Mouse (Mus musculus) midbrain, embryonic 15.5 days (tissue): ENCODE measurements at regions not wholly inside any gene's neighbourhood (a gene's known extent, or its start where the extent isn't known, plus 50 kb on each side); places are given as distances from the start of the nearest gene placed in this dataset.
A peak's percentile ranks its signal among the peaks of the same experiment; 100 is the strongest.

ENCODE experiments used
- ATAC-seq: fragments of 200-750 bp; cut with Nextera tagmentation; replicated peaks from 2 replicates; pipeline ENCODE4 v1.8.0; 2017; ENCODE audit warnings: moderate TSS enrichment
- H3K27ac ChIP-seq: fragments of 300-500 bp; sonication (generic); 2 replicates; pipeline ENCODE4 v1.5.1; 2015; ENCODE audit warnings: mild to moderate bottlenecking, inconsistent platforms
- H3K27me3 ChIP-seq: fragments of 300-500 bp; sonication (generic); replicated peaks from 2 replicates; pipeline ENCODE4 v1.6.1; 2015; ENCODE audit warnings: inconsistent platforms
- H3K36me3 ChIP-seq: fragments of 300-500 bp; sonication (generic); replicated peaks from 2 replicates; pipeline ENCODE4 v1.6.1; 2015; ENCODE audit warnings: inconsistent platforms
- H3K4me1 ChIP-seq: fragments of 300-500 bp; sonication (generic); 2 replicates; pipeline ENCODE4 v1.6.1; 2015; ENCODE audit warnings: inconsistent platforms
- H3K4me2 ChIP-seq: fragments of 300-500 bp; sonication (generic); 2 replicates; pipeline ENCODE4 v1.6.1; 2015; ENCODE audit warnings: inconsistent platforms, mild to moderate bottlenecking, moderate library complexity
- H3K4me3 ChIP-seq: fragments of 300-500 bp; sonication (generic); 2 replicates; pipeline ENCODE4 v1.5.1; 2015; ENCODE audit warnings: mild to moderate bottlenecking, inconsistent platforms
- H3K9ac ChIP-seq: fragments of 300-500 bp; sonication (generic); 2 replicates; pipeline ENCODE4 v1.6.1; 2015; ENCODE audit warnings: mild to moderate bottlenecking, inconsistent platforms
- H3K9me3 ChIP-seq: fragments of 300-500 bp; sonication (generic); 2 replicates; pipeline ENCODE4 v1.6.1; 2016; ENCODE audit warnings: inconsistent platforms
- WGBS: fragments of 180-500 bp; shearing (Covaris S2); methylation state at CpG from one replicate; pipeline ENCODE4 v1.1.7; 2015; ENCODE audit warnings: mixed read lengths; 5-methylcytosine and 5-hydroxymethylcytosine counted together

DNA sequence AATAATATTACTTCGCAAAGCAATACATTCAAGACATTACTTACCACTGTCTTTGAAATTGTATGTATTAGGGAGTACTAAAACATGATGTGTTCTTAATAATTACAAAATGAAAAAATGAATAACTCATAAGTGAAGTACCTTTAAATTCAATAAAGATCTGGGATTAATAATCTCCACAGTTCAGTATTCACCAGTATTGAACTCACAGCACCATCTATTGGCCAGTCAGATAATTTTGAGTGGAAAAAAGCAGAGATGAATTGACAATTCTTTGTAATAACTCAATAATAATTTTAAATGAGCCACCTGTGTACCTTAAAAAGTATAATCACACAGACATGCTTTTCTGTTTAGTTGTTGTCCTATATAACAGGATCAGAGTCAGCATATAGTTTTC, 180.7 kb downstream of the Nsun3 start:
- 0 out of 2 replicates have a peak, but pooled peaks have one; percentile 33 for ATAC-seq
- 98% methylated on average over 1 of the region's 1 CpGs for WGBS
- Histone ChIP-seq H3K4me1 (no peaks in the 10 kb centered on the region), H3K27me3 (no peaks in the 10 kb centered on the region), H3K27ac (no peak overlapping the region), H3K36me3 (no peaks in the 10 kb centered on the region), H3K9me3 (no peaks in the 10 kb centered on the region), H3K4me3 (no peak overlapping the region), H3K4me2 (no peak overlapping the region), H3K9ac (no peak overlapping the region)

DNA sequence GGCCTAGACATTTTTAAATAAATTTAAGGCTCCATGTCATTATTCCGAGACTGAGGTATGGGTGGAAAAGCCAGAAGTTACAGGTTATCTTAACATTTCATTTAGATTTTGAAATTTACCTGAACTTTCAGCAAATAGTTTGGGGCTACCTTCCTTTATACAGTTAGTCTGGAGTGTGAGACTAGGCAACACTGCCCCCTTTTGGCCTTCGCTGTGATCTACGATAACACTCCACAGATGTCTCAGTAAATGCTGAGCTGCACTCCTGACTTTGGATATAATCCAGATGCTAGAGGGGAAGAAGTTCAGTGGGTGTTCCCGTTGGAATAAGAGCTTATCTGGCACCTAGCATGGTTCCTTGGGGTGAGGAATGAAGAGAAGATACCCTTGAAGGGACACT, 224.6 kb downstream of the Nsun3 start:
- Histone ChIP-seq H3K9ac (no peak overlapping the region), H3K36me3 (no peaks in the 10 kb centered on the region), H3K9me3 (no peaks in the 10 kb centered on the region), H3K4me2 (no peak overlapping the region), H3K4me1 (no peaks in the 10 kb centered on the region), H3K27me3 (no peaks in the 10 kb centered on the region), H3K27ac (no peak overlapping the region), H3K4me3 (no peak overlapping the region)
- 45% methylated on average over 4 of the region's 4 CpGs for WGBS
- 0 out of 2 replicates have a peak, but pooled peaks have one; percentile 58 for ATAC-seq

DNA sequence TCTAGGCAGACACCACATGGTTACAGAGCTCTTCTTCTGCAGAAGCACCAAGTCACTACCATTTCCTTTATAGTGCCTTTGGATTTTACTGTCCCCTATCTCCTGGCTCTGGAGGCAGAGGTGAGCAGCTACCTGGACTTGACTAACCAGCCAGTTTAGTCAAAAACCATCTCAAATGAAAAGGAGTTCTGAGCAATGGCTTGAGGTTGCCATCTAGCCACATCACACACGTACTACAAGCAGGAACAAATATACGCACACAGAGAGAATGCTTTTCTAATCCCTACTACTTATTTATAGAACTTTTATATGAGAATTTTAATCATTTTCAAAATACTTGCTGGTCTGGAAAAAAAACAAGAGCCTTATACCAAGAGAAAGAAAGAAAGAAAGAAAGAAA, 243.5 kb downstream of the Nsun3 start:
- Histone ChIP-seq H3K27me3 (no peaks in the 10 kb centered on the region), H3K9me3 (no peaks in the 10 kb centered on the region), H3K4me3 (no peak overlapping the region), H3K36me3 (no peaks in the 10 kb centered on the region), H3K4me2 (no peak overlapping the region), H3K4me1 (0 out of 2 replicates have a peak, but pooled peaks cover 3% of the 10 kb centered on the region), H3K27ac (no peak overlapping the region), H3K9ac (no peak overlapping the region)
- no peak for ATAC-seq
- 89% methylated on average over 2 of the region's 2 CpGs for WGBS

DNA sequence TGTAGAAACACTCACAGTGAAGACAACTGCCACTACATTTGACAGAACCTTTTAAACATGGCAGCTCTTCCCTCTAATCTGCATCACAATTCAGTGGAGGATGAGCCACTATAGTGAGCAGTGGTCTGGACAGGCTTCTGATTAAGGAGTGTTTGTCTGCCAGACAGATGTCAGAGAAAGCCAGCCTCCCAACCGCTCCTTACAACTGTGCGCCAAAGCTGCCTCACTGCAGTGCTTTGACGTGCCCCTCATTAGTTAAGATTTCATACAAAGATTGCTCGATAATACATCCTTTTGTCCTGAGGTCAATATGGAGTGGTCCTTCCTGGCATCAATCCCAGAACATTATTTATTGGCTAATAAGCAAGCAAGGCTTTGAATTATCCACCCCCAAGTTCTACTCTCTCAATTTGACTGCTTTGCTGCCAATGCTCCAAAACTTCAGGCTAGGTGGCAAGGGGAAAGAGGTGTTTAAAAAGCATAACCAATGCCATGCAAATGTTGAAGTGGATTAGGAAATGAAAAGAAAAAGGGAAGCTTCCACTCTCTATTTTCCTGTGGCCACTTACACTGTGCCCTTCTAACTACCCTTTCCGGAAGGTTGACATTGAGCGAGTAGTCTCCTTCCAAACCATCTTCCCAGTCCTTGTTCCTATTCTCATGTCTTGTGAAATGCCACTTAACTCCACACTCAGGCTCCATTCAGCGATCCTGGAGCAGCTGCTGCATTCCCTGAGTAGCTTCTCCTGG, 248.7 kb downstream of the Nsun3 start:
- H3K9ac ChIP-seq = no peak overlapping the region
- H3K27ac ChIP-seq = peak overlapping the region; percentile 22; the same call in 1 of the 2 replicates
- 44% methylated on average over 7 of the region's 7 CpGs for WGBS
- H3K27me3 ChIP-seq = no peaks in the 10 kb centered on the region
- ATAC-seq = peak; percentile 98
- no peaks in the 10 kb centered on the region for H3K9me3 ChIP-seq
- H3K36me3 ChIP-seq = no peaks in the 10 kb centered on the region
- H3K4me1 ChIP-seq = peaks cover 10% of the 10 kb centered on the region; the same call in 1 of the 2 replicates
- no peak overlapping the region for H3K4me3 ChIP-seq
- H3K4me2 ChIP-seq = no peak overlapping the region

DNA sequence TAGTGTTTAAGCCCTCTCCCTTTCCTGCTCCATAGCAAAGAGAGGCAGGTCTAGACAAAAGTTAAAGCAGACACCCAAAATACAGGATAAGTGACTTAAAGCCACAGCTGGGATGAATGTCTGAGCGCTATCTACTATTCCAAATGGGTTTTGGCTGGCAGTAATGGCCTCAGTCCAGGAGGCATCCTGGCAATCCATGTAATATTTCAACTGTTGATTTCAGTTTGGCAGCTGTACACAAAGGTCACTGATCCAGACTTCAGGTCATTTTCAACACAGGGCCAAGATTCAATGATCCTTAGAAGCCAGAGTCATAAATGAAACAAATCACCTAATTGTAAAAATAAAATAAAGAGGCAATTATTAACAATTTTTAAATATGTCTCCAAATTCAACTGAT, 277.3 kb downstream of the Nsun3 start:
- no peak overlapping the region for H3K4me2 ChIP-seq
- 91% methylated on average over 1 of the region's 1 CpGs for WGBS
- ATAC-seq = no peak

DNA sequence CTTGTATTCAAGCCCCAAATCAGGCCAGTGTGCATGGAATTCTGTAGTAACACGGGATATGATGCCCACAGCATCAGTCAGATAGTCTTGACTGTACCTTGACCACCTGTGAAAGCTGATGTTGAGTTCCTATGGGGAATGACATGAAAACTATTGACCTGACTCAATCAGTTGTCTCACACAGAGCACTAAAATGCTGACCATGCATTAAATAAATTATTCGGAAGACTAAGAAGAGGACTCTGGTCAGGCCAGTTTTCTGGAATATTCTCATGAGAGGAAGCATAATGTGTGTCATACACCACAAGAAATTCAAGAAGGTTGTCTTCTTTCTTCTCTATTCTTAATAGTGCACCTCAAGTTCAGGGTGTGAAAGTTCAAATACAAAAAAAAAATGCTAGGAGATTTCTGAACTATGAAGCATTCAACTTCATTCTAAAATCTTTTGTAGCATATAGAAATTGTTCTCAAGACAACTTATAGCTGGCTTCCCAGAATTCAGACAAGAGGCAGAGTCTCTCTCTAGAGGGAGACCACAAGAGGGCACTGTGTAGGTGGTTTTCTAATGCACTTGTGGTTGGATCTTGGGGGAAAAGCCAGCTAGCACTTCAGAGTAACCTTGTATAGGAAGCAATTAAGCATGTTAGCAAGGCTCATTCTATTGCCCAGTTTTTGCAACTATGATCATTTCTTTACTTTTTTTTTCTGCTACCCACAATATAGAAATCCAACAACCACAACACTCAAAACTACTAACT, 279.7 kb downstream of the Nsun3 start:
- 57% methylated on average over 2 of the region's 2 CpGs for WGBS
- H3K4me1 ChIP-seq = no peaks in the 10 kb centered on the region
- H3K36me3 ChIP-seq = no peaks in the 10 kb centered on the region
- no peak overlapping the region for H3K4me3 ChIP-seq
- H3K27ac ChIP-seq = no peak overlapping the region
- no peak overlapping the region for H3K4me2 ChIP-seq
- H3K9me3 ChIP-seq = no peaks in the 10 kb centered on the region
- H3K27me3 ChIP-seq = no peaks in the 10 kb centered on the region
- no peak overlapping the region for H3K9ac ChIP-seq
- no peak for ATAC-seq

More for the DNA sequence above, 277.3 kb downstream of the Nsun3 start:
- Histone ChIP-seq H3K9me3 (no peaks in the 10 kb centered on the region), H3K27me3 (no peaks in the 10 kb centered on the region), H3K4me3 (no peak overlapping the region), H3K4me1 (no peaks in the 10 kb centered on the region), H3K36me3 (no peaks in the 10 kb centered on the region), H3K27ac (no peak overlapping the region), H3K9ac (no peak overlapping the region)

DNA sequence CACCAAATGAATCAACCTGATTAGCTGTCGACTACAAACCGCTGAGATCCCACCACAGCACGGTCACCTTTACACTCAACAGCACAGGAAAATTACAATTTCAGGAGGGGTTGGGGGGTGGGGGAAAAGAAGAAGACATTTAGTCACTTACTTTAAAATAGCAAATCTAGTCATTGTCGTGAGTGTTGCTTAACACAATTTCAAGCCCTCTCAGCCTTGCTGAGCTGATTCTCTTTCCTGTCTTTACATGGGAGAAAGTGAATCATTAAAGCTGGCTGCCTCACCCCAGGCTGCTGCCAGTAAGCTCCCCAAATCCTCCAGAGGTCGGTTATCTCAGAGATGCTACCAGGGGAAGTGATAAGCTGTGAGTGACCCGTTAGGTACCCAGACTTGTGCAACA, 285.7 kb downstream of the Nsun3 start:
- Histone ChIP-seq H3K36me3 (no peaks in the 10 kb centered on the region), H3K27ac (no peak overlapping the region), H3K4me2 (no peak overlapping the region), H3K4me1 (no peaks in the 10 kb centered on the region), H3K4me3 (no peak overlapping the region), H3K27me3 (no peaks in the 10 kb centered on the region), H3K9ac (no peak overlapping the region), H3K9me3 (no peaks in the 10 kb centered on the region)
- WGBS = 78% methylated on average over 6 of the region's 6 CpGs
- no peak for ATAC-seq

DNA sequence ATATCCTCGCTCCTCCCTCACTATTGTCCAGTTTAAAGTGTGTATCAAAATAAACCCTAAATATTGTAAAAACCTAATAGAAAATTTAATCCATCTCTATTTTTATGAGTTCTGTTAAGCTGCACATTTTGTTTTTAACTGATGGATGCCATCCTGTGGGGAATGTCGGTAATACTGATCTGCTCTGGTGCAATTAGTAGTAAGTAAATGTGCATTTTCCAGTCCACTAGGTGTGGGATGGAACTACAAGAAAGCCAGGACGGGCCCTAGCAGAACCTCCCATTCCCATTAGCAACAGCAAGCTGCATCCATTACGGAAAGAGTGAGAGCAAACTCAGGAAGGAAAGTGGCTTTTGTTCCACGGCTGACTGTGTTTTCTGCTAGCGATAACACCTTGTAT, 286.3 kb downstream of the Nsun3 start:
- peak; percentile 40; the same call in 1 of the 2 replicates for ATAC-seq
- H3K27ac ChIP-seq = no peak overlapping the region
- no peak overlapping the region for H3K4me2 ChIP-seq

DNA sequence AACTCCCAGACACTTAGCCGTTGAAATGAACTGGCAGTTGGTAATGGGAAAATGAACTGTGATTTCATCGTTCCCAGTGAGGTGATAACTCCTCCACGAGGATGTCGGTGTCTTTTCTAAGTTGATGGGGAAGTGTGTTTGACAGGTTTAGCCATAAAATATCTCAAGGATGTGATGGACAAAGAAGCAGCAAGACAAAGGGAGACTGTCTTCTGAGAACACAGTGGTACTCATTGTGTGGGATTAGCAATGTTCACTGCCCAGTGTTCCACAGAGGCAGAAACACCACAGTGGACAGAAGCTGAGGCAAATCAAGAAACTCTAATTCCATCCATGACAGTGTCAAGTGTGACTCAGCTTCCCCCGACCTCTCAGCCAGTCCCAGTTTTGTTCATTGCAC, 287.9 kb downstream of the Nsun3 start:
- H3K9me3 ChIP-seq = no peaks in the 10 kb centered on the region
- H3K9ac ChIP-seq = no peak overlapping the region
- WGBS = 76% methylated on average over 5 of the region's 5 CpGs

More for the DNA sequence above, 286.3 kb downstream of the Nsun3 start:
- Histone ChIP-seq H3K9me3 (no peaks in the 10 kb centered on the region), H3K4me1 (no peaks in the 10 kb centered on the region), H3K9ac (no peak overlapping the region), H3K4me3 (no peak overlapping the region), H3K36me3 (no peaks in the 10 kb centered on the region), H3K27me3 (no peaks in the 10 kb centered on the region)
- 76% methylated on average over 6 of the region's 6 CpGs for WGBS

DNA sequence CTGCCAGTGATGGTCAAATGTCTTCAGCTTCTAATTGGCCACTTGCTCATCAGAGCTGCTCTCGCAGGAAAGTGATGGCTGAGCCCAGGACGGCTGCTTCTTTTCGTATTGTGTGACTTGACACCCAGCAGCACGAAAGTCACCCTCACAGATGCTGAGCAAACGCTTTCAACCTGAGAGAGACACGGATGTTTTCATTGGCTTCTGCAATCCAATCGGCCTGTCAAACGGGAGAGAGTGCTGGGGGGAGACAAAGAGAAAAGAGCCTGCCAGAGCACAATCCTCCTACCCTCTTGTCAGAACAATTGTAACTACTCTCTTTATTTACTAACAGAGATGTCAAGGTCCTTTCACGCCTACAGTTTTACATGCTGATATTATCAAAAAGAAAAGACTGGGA, 289.9 kb downstream of the Nsun3 start:
- Histone ChIP-seq H3K9me3 (no peaks in the 10 kb centered on the region), H3K36me3 (no peaks in the 10 kb centered on the region), H3K27ac (no peak overlapping the region), H3K27me3 (no peaks in the 10 kb centered on the region), H3K9ac (no peak overlapping the region), H3K4me1 (no peaks in the 10 kb centered on the region), H3K4me3 (no peak overlapping the region), H3K4me2 (no peak overlapping the region)
- ATAC-seq = peak; percentile 55; the same call in 1 of the 2 replicates
- 25% methylated on average over 9 of the region's 9 CpGs for WGBS

More for the DNA sequence above, 287.9 kb downstream of the Nsun3 start:
- Histone ChIP-seq H3K36me3 (no peaks in the 10 kb centered on the region), H3K4me3 (no peak overlapping the region), H3K27me3 (no peaks in the 10 kb centered on the region), H3K4me1 (no peaks in the 10 kb centered on the region), H3K4me2 (no peak overlapping the region), H3K27ac (no peak overlapping the region)
- no peak for ATAC-seq

DNA sequence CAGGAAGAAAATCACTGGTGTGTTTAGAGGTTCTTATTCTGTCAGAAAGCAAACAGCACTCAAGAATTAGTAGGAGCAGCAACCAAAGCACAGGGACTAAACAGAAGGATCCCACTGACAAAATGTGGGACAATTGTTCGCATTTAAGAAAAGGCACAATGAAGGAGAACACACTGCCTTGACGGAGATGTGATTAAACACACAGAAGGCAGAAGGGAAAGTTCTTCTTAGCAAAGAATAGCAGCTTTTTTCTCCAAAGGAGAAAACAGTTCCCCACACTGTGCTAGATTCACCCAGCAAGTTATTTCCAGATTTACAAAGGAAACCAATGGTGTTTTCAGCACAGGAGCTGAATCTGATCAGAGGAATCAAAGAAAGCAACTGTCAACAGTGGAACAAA, 316.5 kb downstream of the Nsun3 start:
- H3K9me3 ChIP-seq = no peaks in the 10 kb centered on the region
- H3K4me3 ChIP-seq = no peak overlapping the region
- H3K4me1 ChIP-seq = no peaks in the 10 kb centered on the region
- no peak overlapping the region for H3K9ac ChIP-seq
- H3K4me2 ChIP-seq = no peak overlapping the region
- no peak overlapping the region for H3K27ac ChIP-seq
- H3K36me3 ChIP-seq = no peaks in the 10 kb centered on the region
- WGBS = 50% methylated on average over 2 of the region's 2 CpGs
- no peak for ATAC-seq
- H3K27me3 ChIP-seq = no peaks in the 10 kb centered on the region

DNA sequence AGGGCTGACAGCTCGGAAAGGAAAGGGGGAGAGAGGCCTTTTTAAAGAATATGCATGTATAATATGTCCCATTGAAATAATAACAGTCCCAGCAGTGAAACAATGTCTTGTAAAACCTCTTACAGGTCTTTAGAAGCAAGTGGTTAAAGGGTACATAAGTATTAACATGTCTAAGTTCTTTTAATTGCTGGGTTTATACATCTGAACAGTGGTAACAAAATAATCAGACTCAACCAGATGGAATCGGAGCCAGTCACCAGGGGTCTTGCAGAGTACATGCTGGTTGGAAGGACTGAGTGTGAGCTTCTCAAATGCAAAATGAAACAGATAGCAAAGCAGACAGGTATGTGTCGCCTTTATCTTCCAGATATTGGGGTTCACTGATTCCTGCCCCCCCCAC, 317.3 kb downstream of the Nsun3 start:
- no peaks in the 10 kb centered on the region for H3K27me3 ChIP-seq
- H3K9me3 ChIP-seq = no peaks in the 10 kb centered on the region
- no peak overlapping the region for H3K9ac ChIP-seq
- ATAC-seq = no peak
- H3K36me3 ChIP-seq = no peaks in the 10 kb centered on the region
- H3K4me2 ChIP-seq = no peak overlapping the region
- H3K4me3 ChIP-seq = no peak overlapping the region
- H3K4me1 ChIP-seq = no peaks in the 10 kb centered on the region
- no peak overlapping the region for H3K27ac ChIP-seq
- 57% methylated on average over 3 of the region's 3 CpGs for WGBS
